Mouse (Mus musculus) liver, postnatal 0 days (tissue): ENCODE data around the gene Wdr34. TPM values are rescaled to one million over a fixed set of nuclear protein-coding genes. Genes with fewer than 3 reads are reported as not detected.
A peak's percentile ranks its signal among the peaks of the same experiment; 100 is the strongest.

ENCODE experiments used
- ATAC-seq: fragments of 200-750 bp; cut with Nextera tagmentation; 2 replicates; pipeline ENCODE4 v1.8.0; 2017; ENCODE audit warnings: mild to moderate bottlenecking, moderate library complexity
- DNase-seq: peaks from one replicate; pipeline ENCODE4 v3.0.0-alpha.2; 2016
- H3K27ac ChIP-seq: fragments of 300-500 bp; sonication (generic); 2 replicates; pipeline ENCODE4 v1.5.1; 2014; ENCODE audit warnings: antibody characterized with exemption, moderate library complexity, mild to moderate bottlenecking, low read depth
- H3K27me3 ChIP-seq: fragments of 300-500 bp; sonication (generic); 2 replicates; pipeline ENCODE4 v1.6.1; 2014; ENCODE audit warnings: low read length, control low read depth, mixed read lengths; ENCODE audit not compliant: insufficient read depth
- H3K36me3 ChIP-seq: fragments of 300-500 bp; sonication (generic); replicated peaks from 2 replicates; pipeline ENCODE4 v1.6.1; 2014; ENCODE audit warnings: mild to moderate bottlenecking, control low read depth, low read length, moderate library complexity, mixed read lengths; ENCODE audit not compliant: insufficient read depth
- H3K4me1 ChIP-seq: fragments of 300-500 bp; sonication (generic); 2 replicates; pipeline ENCODE4 v1.6.1; 2014; ENCODE audit warnings: antibody characterized with exemption, mild to moderate bottlenecking, control low read depth; ENCODE audit not compliant: insufficient read depth
- H3K4me2 ChIP-seq: fragments of 300-500 bp; sonication (generic); 2 replicates; pipeline ENCODE4 v1.6.1; 2014; ENCODE audit warnings: low read depth, mild to moderate bottlenecking, low read length, moderate library complexity, mixed read lengths
- H3K4me3 ChIP-seq: fragments of 300-500 bp; sonication (generic); 2 replicates; pipeline ENCODE4 v1.5.1; 2014; ENCODE audit warnings: low read depth, low read length
- H3K9ac ChIP-seq: fragments of 300-500 bp; sonication (generic); replicated peaks from 2 replicates; pipeline ENCODE4 v1.6.1; 2014; ENCODE audit warnings: mild to moderate bottlenecking, moderate library complexity
- H3K9me3 ChIP-seq: fragments of 300-500 bp; sonication (generic); 2 replicates; pipeline ENCODE4 v1.6.1; 2016; ENCODE audit warnings: mild to moderate bottlenecking, control low read depth, low read length, mixed read lengths
- CTCF ChIP-seq: sonication (generic); IDR thresholded peaks from 2 replicates; pipeline ENCODE4 v1.5.1; 2016; ENCODE audit warnings: antibody characterized with exemption, low read depth
- EP300 ChIP-seq: IDR thresholded peaks from 2 replicates; pipeline ENCODE4 v1.6.1; 2016; ENCODE audit warnings: antibody characterized with exemption, low read depth, mild to moderate bottlenecking
- WGBS: fragments of 180-500 bp; shearing (Covaris S2); extraction: QIAGEN DNeasy Blood & Tissue Kit; methylation state at CpG from one replicate; pipeline ENCODE4 v1.1.7; 2014; ENCODE audit not compliant: insufficient replicate concordance; 5-methylcytosine and 5-hydroxymethylcytosine counted together
- polyA plus RNA-seq: library from polyadenylated mRNA; unstranded; fragments of >200 nt; fragmentation: Nextera tagmentation; extraction: Ambion mirVana; gene quantifications from 2 replicates; pipeline ENCODE4 v1.2.1, GENCODE M21; 2015

The Wdr34 gene
- polyA plus RNA-seq, 1 experiment from 2014 or later = 6.6 TPM

- Histone ChIP-seq H3K9ac (no peak overlapping the region), H3K27ac (0 out of 2 replicates have a peak overlapping the region, but pooled peaks have one; percentile 11), H3K4me3 (peak overlapping the region; percentile 74; the same call in 1 of the 2 replicates), H3K4me1 (peaks cover 8% of the 10 kb centered on the region), H3K9me3 (no peaks in the 10 kb centered on the region), H3K27me3 (no peaks in the 10 kb centered on the region), H3K4me2 (peak overlapping the region; percentile 100), H3K36me3 (peaks cover 3% of the 10 kb centered on the region; the same call in 1 of the 2 replicates)
- 18% methylated on average over 10 of the region's 10 CpGs for WGBS
- ATAC-seq = peak; percentile 18
- no peak for TF ChIP-seq CTCF
- no peak for TF ChIP-seq EP300
- DNase-seq = no peak
Measured at GRCm38 (mm10) chr2:30078349-30078712, 29.6 kb upstream of the Wdr34 start.

DNA sequence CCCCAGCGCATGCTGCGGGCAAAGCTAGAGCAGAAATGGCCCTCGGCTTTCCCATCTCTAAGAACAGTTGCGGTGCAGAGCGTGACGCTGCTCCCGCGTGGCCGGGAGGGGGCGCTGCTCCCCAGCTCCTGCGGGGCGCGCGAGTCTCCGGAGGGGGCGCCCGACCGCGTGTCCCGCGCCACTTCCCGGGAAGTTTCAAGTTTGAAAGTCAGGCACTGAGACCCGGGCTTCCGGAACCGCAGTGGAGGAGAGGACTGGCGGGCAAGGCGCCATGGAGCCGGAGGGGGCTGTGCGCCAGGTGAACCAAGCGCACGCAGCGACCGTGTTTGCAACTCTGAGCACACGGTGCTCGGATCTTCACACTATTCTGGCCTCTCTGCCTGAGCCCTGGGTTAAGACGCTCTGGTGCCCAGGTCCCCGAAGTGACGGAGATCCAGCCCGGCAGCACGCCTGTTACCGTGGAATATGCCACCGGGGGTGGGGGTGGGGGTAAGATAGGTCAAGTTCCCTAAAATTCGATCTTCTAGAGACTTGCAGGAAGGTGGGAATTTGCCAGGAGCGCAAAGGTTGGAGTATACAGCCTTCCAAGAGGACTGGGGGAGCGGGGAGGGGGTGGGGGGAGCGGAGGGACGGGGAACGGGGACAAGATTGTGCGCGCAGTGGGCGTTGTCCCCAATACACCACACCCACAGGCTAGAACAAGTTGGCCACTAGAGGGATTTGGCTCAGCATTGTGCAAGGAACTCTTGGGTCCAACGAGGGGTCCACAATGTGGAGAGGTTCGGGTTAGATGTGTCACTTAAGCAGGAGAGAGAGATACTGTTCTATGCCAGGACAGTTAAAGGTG, 29.0 kb upstream of the Wdr34 start, which contains the start of gene Pkn3:
TSS of gene Pkn3 (plus strand) at position 183 of the 847 bp plus-strand sequence.
- WGBS = 3% methylated on average over 53 of the region's 53 CpGs
- H3K36me3 ChIP-seq = peaks cover 6% of the 10 kb centered on the region; the same call in 1 of the 2 replicates
- H3K27me3 ChIP-seq = no peaks in the 10 kb centered on the region
- DNase-seq (peak; percentile 89), ATAC-seq (peak; percentile 84)
- no peaks in the 10 kb centered on the region for H3K9me3 ChIP-seq
- H3K4me2 ChIP-seq = peak within 1 kb of the TSS; percentile 100
- peak within 1 kb of the TSS; percentile 74 for H3K27ac ChIP-seq
- peak within 1 kb of the TSS; percentile 74 for H3K4me3 ChIP-seq
- TF ChIP-seq CTCF (peak; percentile 100), EP300 (no peak)
- peaks cover 8% of the 10 kb centered on the region for H3K4me1 ChIP-seq
- peak within 1 kb of the TSS; percentile 67 for H3K9ac ChIP-seq

DNA sequence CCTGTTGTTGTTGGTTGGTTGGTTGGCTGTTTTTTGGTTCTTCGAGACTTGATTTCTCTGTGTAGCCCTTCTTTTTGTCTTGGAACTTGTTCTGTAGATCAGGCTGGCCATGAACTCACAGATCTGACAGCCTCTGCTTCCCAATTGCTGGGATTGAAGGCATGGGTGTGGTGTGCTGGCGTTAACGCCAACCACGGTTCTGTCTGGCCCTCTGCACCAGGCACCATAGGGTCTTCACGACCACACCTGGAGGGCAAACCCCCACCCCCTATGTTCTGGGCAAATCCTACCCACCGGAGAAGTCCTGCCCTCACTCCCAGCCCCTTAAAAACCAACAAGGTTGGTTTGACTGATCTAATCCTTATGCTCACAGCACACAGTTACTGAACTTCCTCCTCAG, 28.3 kb upstream of the Wdr34 start:
- Histone ChIP-seq H3K4me2 (peak overlapping the region; percentile 100), H3K36me3 (peaks cover 7% of the 10 kb centered on the region; the same call in 1 of the 2 replicates), H3K27me3 (no peaks in the 10 kb centered on the region), H3K9me3 (no peaks in the 10 kb centered on the region), H3K27ac (no peak overlapping the region; the same call in 1 of the 2 replicates), H3K4me1 (peaks cover 8% of the 10 kb centered on the region), H3K9ac (no peak overlapping the region), H3K4me3 (peak overlapping the region; percentile 74)
- TF ChIP-seq CTCF (no peak), EP300 (no peak)
- peak; percentile 7 for ATAC-seq
- DNase-seq = no peak
- 55% methylated on average over 6 of the region's 6 CpGs for WGBS

DNA sequence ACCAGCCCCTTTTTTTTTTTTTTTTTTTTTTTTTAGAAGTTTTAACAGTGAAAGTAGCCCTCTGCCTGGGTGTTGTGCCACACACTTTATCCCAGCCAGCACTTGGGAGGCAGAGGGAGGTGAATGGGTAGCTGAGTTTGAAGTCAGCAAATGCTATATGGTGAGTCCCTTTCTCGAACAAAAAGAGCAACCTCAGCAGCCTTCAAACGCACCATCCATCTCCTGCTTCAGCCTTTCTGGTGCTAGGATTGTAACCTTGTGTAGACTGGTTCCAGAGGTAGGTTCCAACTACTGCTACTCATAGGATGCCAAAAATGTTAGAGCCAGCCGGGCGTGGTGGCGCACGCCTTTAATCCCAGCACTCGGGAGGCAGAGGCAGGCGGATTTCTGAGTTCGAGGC, 27.8 kb upstream of the Wdr34 start:
- H3K9ac ChIP-seq = no peak overlapping the region
- WGBS = 88% methylated on average over 8 of the region's 9 CpGs
- H3K9me3 ChIP-seq = no peaks in the 10 kb centered on the region
- H3K4me3 ChIP-seq = no peak overlapping the region
- H3K27me3 ChIP-seq = no peaks in the 10 kb centered on the region
- H3K4me1 ChIP-seq = peaks cover 8% of the 10 kb centered on the region
- TF ChIP-seq EP300 = no peak
- TF ChIP-seq CTCF = no peak
- H3K36me3 ChIP-seq = peaks cover 7% of the 10 kb centered on the region; the same call in 1 of the 2 replicates
- H3K27ac ChIP-seq = no peak overlapping the region
- H3K4me2 ChIP-seq = no peak overlapping the region
- ATAC-seq (no peak), DNase-seq (no peak)

DNA sequence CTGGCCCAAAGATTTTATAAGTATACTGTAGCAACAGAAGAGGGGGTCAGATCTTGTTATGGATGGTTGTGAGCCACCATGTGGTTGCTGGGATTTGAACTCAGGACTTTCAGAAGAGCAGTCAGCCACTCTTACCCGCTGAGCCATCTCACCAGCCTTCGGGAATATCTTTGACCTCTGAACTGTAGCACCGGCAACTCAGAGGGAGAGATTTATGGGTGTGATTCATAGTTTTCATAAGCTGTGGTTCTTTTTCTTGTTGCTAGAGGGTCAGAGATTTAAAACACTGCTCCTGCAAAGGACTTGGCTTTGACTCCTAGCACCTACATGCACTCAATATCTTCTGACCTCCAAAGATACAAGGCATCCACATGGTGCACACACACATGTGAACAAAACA, 26.9 kb upstream of the Wdr34 start:
- 61% methylated on average over 3 of the region's 3 CpGs for WGBS
- H3K27me3 ChIP-seq = no peaks in the 10 kb centered on the region
- H3K36me3 ChIP-seq = peaks cover 8% of the 10 kb centered on the region
- H3K4me2 ChIP-seq = no peak overlapping the region
- H3K9ac ChIP-seq = no peak overlapping the region
- ATAC-seq (no peak), DNase-seq (no peak)
- H3K9me3 ChIP-seq = no peaks in the 10 kb centered on the region
- TF ChIP-seq EP300 = no peak
- TF ChIP-seq CTCF = no peak
- H3K27ac ChIP-seq = no peak overlapping the region
- H3K4me1 ChIP-seq = peaks cover 8% of the 10 kb centered on the region
- no peak overlapping the region for H3K4me3 ChIP-seq

DNA sequence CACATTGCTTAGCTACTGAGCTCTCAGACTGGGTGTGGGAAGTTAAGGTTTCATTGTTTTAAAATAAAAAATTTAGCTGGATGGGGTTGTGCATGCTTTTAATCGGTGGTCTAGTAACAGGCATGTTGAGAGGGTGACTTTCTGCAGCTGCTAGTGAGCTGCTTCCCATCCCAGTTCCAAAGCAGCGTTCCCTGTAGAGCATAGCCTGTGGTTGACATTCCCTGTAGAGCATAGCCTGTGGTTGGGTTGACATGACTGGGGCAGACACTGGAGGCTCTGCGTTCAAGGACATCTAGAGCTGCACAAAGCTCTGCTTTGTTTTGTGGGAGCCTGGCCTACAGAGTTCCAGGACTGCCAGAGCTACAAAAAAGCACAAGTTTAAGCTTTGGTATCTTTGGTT, 24.6 kb upstream of the Wdr34 start:
- TF ChIP-seq CTCF (no peak), EP300 (no peak)
- Histone ChIP-seq H3K27ac (no peak overlapping the region), H3K4me1 (peaks cover 5% of the 10 kb centered on the region), H3K36me3 (peaks cover 27% of the 10 kb centered on the region), H3K4me2 (no peak overlapping the region), H3K9me3 (no peaks in the 10 kb centered on the region), H3K4me3 (no peak overlapping the region), H3K9ac (no peak overlapping the region), H3K27me3 (no peaks in the 10 kb centered on the region)
- DNase-seq = no peak
- no peak for ATAC-seq
- 81% methylated on average over 3 of the region's 3 CpGs for WGBS
